Mouse (Mus musculus) CD4-positive, CD25-positive, alpha-beta regulatory T cell, adult 4 months (primary cell): ENCODE measurements around the gene Sh3gl1. TPM values are rescaled to one million over a fixed set of nuclear protein-coding genes. Genes with fewer than 3 reads are reported as not detected.

ENCODE experiments used
- ATAC-seq: one replicate; pipeline ENCODE4 v1.8.0; 2017
- polyA plus RNA-seq, 2 experiments: library from polyadenylated mRNA; unstranded; fragments of 100-300 nt; shearing (Covaris generic); gene quantifications; one replicate each; pipeline ENCODE4 v1.2.1; 2017

Gene Sh3gl1
- polyA plus RNA-seq, 2 experiments from 2014 or later = 93.7 to 110 TPM

DNA sequence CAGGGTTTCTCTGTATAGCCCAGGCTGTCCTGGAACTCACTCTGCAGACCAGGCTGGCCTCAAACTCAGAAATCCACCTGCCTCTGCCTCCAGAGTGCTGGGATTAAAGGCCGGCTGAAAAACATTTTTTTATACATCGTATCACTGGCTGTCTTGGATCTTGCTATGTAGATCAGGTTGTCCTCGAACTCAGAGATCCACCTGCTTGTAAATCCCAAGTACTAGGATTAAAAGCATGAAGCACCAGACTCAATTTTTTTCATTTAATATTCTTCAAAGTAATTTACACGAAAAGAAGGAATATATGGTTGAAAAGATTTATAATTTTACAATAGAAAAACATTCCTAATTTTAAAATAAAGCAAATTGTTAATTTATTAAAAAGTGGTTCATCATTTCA, 2.9 kb upstream of the Sh3gl1 start:
- no peak for ATAC-seq

DNA sequence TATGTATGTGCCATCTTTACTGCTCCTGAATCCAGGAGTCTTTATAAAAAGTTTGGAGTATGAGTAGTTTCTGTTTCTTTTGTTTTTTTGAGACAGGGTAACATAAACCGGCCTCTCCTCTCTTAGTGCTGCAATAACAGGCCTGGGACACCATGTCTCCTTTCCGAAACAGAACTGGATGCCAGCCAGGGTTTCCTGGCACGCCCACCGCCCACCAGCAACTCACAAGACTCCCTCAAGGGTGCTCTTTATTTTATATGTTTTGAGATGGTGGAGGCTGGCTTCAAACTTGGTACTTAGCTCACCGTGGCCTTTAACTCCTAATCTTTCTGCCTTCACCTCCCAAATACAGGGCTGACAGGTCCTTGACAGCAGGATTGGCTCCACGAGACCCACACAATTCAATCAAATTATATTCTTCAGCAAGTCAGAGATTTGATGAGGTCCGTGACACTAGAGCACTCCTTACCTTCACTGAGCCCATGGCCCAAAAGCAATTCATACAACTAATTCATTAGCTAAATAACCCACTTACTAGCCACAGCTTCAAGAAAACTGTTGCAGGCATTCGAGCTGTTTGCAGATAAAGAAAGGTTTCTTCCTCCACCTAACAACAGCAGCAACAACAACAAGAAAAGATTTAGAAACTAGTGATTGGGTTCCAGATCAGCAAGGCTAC, 2.3 kb upstream of the Sh3gl1 start:
- no peak for ATAC-seq

DNA sequence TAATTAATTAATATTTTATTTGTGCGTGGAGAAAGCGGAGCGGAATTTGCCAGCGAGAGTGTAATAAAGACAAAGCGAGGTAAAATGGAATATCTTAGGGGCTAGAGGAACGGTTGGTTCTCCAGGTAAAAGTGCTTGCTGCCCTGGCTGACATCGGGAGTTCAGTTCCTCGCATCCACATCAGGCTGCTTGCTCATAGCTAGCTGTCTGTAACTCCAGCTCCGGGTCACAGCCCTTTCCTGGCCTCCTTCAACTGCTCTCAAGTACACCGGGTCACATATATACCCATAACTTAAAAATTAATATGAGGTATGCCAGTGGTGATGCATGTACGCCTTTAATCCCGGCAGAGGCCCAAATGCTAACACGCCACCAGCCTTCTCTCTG, 459 bp upstream of the Sh3gl1 start:
- ATAC-seq = no peak

DNA sequence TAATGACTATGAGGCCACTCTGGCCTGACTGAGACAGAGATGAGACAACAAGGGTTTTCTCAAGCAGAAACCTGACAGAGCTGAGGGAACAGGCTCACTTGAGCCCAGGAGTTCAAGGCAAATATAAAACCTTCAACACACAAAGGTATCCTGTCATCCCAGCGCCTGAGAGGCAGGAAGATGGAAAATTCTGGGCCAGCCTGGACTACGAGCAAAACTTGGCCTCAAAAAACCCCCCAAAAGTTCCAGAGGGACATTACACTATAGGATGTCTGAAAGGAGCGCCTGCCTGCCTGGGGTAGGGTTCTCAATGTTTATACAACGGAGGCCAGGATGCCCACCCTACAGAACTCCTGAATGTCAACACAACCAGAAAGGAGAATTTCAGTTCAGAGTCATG, 1.2 kb downstream of the Sh3gl1 start:
- ATAC-seq = no peak

DNA sequence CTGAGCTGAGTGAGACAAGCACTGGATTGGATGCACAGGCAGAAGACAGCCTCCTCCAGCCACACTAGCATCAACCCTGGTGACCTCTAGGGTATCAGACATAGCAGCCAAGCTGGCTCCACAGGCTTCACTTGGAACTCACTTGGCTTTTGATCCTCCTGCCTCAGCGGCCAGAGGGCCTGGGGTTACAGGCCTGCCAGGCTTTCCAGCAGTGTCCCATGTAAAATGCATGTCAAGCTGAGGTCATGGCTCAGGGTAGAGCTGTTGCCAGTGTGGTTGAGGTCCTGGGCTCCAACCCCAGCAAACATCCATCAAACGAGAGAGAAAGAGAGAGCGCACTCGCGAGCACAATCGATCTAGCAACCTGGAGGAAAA, 1.7 kb downstream of the Sh3gl1 start:
- no peak for ATAC-seq

DNA sequence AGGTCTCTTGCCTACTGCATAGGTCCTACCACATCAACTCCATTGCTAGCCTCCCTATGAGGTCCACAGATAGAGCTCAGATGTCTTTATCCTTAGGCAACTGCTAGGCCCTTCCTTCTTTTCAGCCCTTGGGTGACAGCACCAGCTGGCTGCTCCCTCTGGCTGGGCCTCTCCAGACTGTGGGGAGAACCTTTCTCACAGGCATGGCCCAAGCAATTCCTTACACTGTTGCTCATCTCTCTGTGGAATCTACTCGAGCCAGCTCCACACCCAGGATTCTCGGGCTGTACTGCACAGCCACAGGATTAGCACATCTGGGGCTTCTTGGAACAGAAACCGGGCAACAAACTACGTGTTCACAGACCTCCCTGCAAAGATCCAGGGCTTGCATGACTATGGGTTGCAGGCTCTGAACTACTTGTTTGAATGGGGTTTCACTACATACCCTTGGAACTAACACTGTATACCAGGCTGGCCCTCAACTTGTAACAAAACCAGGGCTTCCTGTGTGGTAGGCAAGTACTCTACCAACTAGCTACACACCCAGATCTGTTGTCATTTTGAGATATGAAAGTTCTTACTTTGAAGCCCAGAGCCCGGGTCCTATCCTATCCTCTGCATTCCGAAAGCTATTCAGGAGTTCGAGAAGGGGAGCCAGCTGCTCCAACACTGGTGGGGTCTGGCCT, 2.3 kb downstream of the Sh3gl1 start:
- ATAC-seq = peak; percentile 18

DNA sequence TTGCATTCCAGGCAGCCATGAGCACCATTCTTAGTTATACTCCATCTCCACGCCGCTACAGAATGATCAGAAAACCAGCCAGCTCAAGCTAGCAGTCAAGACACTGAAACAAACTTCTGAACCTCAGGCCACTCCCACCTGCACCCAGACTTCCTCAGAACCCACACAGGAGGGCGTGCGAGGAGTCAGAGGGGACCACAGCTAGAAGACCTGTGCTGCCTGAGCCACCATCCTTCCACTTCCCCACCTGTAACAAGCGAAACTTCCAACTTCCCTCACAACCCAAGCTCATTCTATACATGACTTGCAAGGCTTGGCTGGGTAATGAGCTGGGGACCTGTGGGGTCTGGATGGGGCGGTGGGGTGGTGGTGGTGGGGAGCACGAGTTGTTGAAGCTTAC, 3.6 kb downstream of the Sh3gl1 start:
- no peak for ATAC-seq

DNA sequence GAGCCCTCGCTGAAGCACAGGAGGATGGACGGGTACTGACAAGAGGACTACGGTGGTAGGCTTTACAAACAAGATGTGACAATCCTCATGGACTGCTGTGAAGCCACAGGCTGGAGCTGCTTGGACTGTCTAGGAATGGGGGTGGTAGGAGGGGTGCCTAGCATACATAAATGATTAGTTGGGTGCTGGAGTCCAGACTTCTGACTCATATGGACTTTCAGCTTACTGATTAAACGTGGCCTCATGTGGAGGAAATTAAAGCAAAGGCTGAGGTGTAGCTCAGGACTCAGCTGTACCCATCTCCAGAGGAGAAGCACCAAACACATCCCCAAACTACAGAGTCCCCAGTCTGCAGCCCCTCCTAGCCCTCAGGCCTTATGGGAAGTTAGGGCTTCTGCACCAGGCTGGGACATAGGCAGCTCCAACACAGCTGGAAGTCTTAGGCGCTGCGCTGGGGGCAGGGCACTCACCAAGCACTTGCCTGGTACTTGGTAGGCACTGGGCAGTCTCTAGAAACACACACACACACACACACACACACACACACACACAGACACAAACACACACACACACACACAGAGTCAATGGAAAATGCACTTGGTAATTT, 4.2 kb downstream of the Sh3gl1 start:
- no peak for ATAC-seq

DNA sequence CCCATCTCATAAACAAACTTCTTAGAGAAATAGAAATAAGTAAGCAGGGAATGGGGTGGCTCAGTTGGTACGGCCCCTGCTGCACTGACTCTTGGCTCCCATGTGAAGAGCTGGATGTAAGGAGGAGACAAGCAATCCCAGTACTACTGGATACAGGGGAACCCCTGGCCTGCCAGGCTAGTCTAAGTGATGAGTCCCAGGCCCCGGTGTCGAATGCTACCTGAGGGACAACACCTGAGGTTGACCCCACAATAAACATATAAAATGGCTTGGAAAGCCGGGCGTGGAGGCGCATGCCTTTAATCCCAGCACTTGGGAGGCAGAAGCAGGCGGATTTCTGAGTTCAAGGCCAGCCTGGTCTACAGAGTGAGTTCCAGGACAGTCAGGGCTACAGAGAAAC, 5.0 kb downstream of the Sh3gl1 start:
- ATAC-seq = no peak

DNA sequence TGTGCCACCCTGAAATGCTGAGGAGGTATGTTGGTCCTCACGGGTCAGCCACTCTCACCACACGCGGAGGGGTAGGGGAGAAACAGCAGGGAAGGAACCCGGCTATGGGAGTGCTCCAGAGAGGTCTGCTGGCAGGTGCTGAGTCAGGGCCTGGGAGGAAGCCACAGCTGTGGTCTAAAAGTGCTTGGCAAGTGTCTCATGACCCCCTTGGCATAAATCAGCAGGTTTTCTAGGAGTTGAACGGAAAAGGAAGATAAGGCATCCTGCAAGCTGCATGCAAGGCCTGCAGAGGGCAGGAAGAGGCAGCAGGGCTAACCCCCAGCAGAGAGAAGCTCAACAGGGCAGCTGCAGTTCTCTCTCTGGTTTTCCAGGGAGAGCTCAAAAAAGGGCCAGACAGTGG, 5.5 kb downstream of the Sh3gl1 start:
- no peak for ATAC-seq

DNA sequence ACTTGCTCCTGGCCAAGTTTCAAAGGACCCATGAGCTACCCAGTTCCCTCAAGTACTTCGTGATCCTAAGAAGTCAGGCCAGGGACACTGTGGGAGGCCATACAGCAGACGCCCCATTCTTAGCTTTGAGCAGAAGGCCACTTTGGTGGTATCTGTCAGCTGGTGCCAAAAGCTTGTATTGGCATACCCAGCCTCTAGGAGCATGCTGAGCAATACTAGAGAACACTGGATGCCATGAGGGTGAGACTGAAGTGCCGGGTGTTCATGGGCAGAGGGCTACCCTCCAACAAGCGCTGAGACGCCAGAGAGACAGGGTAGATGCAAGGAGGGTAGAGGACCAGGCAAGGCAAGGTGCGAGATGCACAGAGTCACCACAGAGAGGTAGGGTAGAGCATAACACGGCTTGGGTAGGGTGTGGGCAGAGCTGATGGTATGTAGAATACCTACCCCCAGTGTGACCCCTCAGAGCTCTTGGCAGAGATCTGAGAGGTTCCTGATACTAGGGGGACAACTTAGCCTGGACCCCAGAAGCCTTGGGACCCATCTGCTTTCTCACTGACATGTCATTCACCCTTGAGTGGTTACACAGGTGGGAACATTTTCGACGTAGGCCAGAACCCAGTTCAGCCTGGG, 6.1 kb downstream of the Sh3gl1 start:
- no peak for ATAC-seq

DNA sequence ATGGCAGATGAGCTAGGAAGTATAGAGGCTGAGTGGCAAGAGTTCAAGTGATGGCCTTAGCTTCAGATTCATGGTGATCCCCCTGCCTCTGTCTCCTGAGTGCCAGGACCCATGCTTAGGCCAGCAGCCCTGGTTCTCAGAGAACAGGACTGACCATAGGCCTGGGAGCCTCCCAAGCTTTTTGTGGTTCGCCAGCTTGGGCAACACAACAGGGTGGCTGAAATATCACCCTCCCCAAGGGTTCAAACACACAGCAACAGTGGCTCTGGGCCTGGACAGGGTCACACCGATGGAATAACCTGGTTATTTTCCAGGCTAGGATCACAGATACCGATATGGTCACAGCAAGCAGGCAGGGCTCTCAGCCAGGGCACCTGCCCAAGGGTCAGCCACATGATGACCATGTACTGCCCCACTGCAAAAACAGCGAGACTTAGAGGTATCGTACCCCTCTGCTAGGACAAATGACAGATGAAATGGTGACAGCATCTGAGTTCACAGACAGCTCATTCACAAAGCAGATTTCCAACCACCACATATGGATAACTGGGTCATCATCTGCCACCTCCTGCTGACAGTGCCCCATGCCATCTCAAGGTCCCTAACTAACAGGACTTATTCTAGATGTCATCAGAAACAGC, 8.5 kb downstream of the Sh3gl1 start:
- ATAC-seq = no peak

DNA sequence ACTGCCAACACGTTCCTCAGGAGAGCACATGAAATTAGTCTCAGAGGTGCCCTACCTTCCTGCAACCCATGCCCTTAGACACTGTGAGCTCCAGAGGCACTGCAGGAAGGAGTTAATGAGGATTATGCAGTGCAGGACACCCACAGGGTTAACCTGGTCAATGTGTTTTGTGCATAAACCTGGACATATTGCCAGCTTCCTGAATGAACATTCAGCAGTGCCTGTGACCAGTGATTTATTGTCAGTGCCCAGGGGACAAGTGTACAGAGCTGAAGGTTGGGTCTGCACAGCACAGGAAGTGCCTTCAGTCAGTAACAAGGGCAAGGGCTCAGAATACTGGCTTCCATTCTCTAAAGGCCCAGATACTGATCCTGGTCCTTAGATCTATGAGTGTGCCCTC, 9.6 kb downstream of the Sh3gl1 start:
- ATAC-seq = no peak

DNA sequence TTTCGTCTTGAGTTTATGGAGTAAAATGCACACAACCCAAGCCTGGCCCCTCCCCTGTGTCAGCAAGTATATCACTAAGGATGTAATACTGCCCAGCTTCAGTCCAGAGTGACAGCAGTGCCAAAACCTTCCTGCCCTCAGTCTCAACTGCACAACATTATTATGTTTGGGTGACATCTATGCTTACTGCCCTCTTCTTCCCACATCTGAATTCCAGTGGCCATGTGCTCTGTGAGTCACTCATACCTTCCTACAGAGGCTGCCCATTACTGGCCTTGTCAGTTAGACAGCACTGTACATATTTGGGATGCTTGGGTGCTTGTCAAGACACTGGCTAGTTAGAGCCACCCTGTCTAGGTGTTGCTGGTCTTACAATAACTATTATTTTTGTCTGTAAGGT, 10.1 kb downstream of the Sh3gl1 start:
- no peak for ATAC-seq

DNA sequence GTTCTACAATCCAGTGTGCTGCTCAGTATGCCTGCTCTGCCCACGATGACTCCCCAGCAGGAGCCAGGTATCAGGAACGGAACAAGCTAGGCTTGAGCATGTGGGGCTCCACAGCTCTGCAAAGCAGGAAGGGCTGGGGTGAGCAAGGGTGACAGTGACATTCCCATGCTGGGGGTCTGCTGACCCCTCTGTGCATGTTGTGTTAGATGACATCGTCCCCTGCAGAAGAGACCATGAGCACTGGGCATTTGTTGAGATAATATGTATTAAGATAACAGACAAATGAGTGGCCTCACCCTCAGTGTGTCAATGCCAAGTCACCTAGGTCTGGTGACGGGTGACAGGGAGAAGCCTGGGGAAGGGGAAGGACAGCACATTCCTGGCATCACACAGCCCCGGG, 11.5 kb downstream of the Sh3gl1 start:
- ATAC-seq = no peak

DNA sequence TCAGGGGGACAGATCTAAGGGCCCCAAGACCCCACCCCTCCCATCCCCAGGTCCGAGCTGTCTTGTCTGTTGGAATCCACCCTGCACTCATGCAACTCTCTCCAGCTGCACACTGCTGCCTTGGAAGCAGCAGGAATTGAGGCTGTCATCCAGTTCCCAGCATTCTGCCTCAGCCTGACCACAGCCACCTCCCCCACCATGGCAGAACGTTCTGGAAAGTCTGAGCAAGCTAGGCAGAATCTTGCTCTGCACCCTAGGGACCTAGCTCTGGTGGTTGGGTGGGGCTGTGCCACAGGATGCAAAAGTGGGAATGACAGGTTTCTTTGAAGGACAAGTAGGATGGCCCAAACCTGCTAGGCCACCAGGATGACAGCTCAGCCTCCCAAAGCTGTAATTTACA, 12.0 kb downstream of the Sh3gl1 start:
- no peak for ATAC-seq

DNA sequence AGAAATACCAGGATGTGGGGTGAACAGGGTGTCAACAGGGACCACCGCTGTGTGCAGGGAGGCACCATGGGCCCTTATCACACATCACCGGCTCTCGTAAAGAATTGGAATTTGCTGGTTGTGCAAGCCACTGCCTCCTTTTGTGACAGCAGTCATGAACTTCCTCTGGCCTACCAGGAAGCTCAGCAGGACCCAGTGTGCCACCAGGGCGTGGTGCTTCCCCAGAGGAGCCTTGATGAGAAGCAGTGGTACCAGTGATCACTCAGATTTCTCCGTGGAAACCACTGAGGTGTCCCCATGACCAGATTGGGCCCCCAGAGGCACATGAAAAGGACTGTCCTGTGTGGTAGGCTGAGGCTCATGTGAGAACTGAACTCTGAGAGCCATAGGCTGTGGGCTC, 13.0 kb downstream of the Sh3gl1 start:
- ATAC-seq = peak; percentile 45

DNA sequence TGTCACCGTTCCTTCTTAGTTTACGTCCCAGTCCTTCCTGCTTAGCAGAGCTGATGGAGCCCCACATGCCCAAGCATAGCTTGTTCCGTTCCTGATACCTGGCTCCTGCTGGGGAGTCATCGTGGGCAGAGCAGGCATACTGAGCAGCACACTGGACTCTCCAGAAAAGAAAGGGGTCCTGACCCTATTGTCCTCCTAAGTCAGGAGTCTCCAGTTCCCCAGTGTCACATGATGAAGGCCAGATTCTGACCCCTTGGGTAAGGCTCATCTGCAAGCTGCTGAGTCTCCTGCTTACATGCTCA, 13.5 kb downstream of the Sh3gl1 start:
- ATAC-seq = no peak

DNA sequence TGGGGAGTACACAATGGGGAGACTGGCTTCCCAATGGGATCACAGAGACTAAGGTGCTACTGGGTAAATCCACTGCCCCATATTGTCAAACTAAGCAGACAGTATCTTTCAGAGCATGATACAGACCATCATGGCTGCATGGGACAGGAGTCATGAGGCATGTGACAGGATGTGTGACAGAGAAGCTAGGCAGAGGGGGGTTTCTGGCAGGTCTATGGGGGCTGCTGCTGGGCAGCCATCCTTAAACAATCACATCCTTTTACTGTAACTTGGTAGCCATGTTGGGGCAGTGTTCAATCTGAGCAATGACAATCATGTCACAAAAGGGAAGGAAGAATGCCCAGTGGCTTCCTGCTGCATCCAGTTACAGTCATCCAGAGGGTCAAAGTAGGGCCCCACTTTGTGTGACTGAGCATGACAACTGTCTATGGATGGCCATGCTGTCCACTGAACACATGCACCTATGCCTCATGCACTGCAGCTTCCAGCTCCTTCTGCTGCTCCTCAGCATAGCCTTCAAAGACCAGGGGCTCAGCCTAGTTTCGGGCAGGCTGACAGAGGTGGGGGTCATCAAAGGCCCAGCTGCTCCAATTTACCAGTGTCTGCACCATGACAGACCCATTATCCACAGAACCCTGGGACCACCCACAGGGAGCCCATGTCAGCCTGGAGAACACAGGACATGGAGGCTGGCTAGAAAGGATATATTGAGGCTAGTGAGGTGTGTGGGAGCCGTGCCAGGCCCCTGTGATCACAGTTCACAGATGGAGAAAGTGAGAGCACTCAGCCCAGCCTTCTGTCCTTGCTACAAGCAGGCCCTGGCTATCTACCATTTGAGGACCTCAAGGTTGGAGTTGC, 14.1 kb downstream of the Sh3gl1 start:
- peak; percentile 31 for ATAC-seq

DNA sequence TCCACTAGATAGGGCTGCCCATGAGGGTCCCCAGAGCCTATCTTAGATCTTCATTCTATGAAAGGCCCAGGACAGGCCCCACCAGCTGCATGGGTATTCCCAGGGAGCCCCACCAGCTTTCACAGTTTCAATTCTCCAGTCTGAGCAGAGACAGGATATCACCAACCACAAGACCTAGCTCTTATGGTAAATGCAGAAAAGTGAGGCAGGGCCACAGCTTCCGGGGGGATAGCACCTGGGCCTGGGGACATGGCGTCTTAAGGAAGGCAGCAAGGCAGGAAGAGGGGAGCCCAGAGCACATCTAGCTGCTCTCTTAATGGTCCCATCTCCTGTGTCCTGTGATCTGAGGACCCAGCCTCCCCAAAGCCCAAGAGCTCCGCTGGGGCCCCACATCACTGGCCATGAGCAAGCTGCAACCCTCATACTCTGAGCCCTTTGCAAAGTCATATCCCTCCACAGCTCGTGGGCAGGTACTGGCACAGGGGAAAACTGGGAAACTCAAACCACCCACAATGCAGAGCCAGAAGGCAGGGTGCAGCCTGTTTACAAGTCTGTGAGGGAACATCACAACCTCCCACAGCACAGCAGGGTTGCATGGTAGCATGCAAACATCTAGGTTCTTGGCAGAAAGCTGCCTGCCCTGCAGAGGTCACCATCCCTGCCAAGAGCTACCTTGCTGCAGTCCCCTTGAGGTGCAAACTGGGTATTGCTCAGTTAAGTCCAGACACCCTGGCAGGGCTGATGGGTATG, 15.1 kb downstream of the Sh3gl1 start:
- ATAC-seq = peak; percentile 84

DNA sequence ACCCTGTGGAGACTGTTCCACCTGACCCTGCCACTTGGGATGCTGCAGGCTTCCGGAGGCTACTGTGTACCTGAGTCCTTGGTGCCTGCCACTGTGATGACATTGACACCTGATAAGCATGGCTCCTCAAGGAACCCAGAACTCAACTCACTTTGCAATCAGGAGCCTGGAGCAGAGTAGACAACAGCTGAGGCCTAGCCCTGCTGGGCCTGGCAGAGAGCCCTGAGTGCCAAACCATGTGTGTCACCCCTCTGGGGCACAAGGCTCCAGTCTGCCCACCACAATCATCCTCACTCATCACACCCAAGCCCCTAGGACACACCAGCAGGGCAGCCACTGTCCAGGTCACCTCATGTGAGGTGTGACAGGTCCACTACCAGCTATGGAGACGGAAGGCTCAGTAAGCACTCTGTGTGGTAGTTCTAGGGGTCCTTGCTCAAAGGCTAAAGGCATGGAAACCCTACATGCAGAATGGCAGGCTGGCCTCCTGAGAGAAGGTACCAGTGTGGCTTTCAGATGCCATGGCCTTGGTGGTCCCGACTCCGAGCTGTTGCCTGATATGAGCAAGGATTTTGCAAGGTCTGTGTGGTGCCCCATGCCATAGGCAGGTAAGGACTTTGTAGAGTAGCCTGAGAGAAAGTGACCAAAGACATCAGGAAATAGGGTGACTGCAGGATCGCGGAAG, 15.9 kb downstream of the Sh3gl1 start:
- no peak for ATAC-seq
